In the genomic region with DNA sequence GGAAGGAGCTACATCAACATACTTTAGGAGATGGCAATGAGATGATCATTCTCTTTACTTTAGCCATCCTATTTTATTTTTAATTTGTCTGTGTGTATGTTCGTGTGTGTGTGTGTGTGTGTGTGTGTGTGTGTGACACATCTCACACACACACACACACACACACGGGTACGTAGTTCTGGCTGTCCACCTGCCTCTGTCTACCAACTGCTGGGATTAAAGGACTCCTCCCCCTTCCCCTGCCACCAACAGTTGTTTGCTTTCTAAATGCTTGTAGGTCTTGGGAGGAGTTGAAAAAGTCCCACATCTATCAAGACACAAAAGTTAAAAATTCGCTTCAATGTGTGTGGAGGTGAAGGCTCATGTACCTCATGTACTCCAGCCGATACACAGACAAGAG, we compare ENCODE assay signal across 35 mouse cellular contexts.
"Had no signal": no experiment of that assay in that cellular context is flagged by ENCODE, and none has a peak within 500 bp of the region (broad histone marks: within the 10 kb centered on the region; RNA-seq: fewer than 3 reads in every experiment).

No protein-coding gene starts in this region.

- H3K36me3 ChIP-seq: intestine, embryonic 15.5 days had no signal

- H3K9me3 ChIP-seq: heart, embryonic 12.5 days; heart, embryonic 13.5 days; heart, embryonic 15.5 days; hindbrain, embryonic 10.5 days; hindbrain, embryonic 12.5 days; hindbrain, embryonic 13.5 days; hindbrain, embryonic 15.5 days; intestine, embryonic 15.5 days; kidney, embryonic 15.5 days had no signal

- H3K27ac ChIP-seq: heart, embryonic 13.5 days; heart, embryonic 15.5 days; hindbrain, embryonic 10.5 days; hindbrain, embryonic 12.5 days; hindbrain, embryonic 13.5 days; hindbrain, embryonic 14.5 days; hindbrain, embryonic 15.5 days; hindbrain, postnatal 0 days; intestine, embryonic 15.5 days; kidney, embryonic 15.5 days; kidney, postnatal 0 days; left cerebral cortex, adult 2 months had no signal

- H3K27me3 ChIP-seq: heart, embryonic 12.5 days; heart, embryonic 13.5 days; heart, embryonic 15.5 days; hindbrain, embryonic 12.5 days; hindbrain, embryonic 13.5 days; hindbrain, embryonic 15.5 days; intestine, embryonic 15.5 days; kidney, embryonic 15.5 days had no signal

- H3K4me3 ChIP-seq: heart, embryonic 12.5 days; heart, embryonic 13.5 days; heart, embryonic 15.5 days; hindbrain, embryonic 10.5 days; hindbrain, embryonic 12.5 days; hindbrain, embryonic 13.5 days; hindbrain, embryonic 15.5 days; intestine, embryonic 15.5 days; kidney, embryonic 15.5 days; layer of hippocampus, adult 2 months; left cerebral cortex, adult 2 months had no signal

- DNase-seq: heart, postnatal 10 days; heart, postnatal 14 days; heart, postnatal 36 days; heart, postnatal 4 days; kidney, adult 11 months; kidney, adult 18-20 months; kidney, adult 2 months; kidney, adult 8-10 months; kidney, adult 9 months; kidney, postnatal 10 days; kidney, postnatal 14 days; kidney, postnatal 25 days; kidney, postnatal 36 days; kidney, postnatal 4 days; layer of hippocampus, adult 9-11 months; layer of hippocampus, postnatal 36 days had no signal

- H3K4me2 ChIP-seq: heart, embryonic 11.5 days; heart, embryonic 12.5 days; heart, embryonic 13.5 days; heart, embryonic 15.5 days; hindbrain, embryonic 12.5 days; hindbrain, embryonic 13.5 days; hindbrain, embryonic 14.5 days; hindbrain, embryonic 15.5 days; intestine, embryonic 15.5 days; kidney, embryonic 15.5 days had no signal

- H3K9ac ChIP-seq: heart, embryonic 12.5 days; heart, embryonic 13.5 days; heart, embryonic 15.5 days; hindbrain, embryonic 12.5 days; hindbrain, embryonic 13.5 days; hindbrain, embryonic 14.5 days; hindbrain, embryonic 15.5 days; intestine, embryonic 15.5 days; kidney, embryonic 15.5 days had no signal

- ATAC-seq: hindbrain, embryonic 16.5 days; hindbrain, postnatal 0 days; inflammation-experienced regulatory T-cells, adult 6 months; intestine, embryonic 15.5 days; intestine, embryonic 16.5 days; intestine, postnatal 0 days had no signal

- H3K4me1 ChIP-seq: heart, embryonic 12.5 days; heart, embryonic 13.5 days; heart, embryonic 15.5 days; hindbrain, embryonic 10.5 days; hindbrain, embryonic 12.5 days; hindbrain, embryonic 13.5 days; hindbrain, embryonic 15.5 days; intestine, embryonic 15.5 days; kidney, embryonic 15.5 days had no signal
